Mouse (Mus musculus): Measurements from ENCODE around the gene Akap12.

Gene Akap12

GRCm38 (mm10) chr10:4398058-4398457, 131.9 kb downstream of the Akap12 start:
- DNase-seq (ENCODE audit: extremely low read depth, low read depth): no peak

GRCm38 (mm10) chr10:4404895-4405491, 138.8 kb downstream of the Akap12 start:
- peak; percentile 36 for DNase-seq (ENCODE audit: extremely low read depth, low read depth)

GRCm38 (mm10) chr10:4405511-4405910, 139.3 kb downstream of the Akap12 start:
- no peak for DNase-seq (ENCODE audit: extremely low read depth, low read depth)

DNA sequence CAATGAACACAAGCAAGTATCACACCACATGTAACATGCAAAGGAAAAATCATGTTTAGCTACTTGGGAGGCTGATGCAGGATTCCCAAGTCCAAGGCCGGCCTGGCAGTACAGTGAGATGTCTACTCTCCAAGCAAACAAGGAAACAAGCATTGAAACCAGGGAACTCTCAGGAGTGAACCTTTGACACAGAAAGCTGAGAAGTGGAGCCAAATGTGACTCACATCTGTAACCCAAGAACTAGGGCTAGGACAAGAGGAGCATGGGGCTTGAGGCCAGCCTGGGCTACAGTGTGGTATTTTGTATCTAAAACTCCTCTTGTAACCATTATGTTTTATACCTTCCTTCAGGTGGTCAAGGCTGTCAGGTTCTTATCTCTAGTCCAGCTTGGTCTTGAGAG, 141.0 kb downstream of the Akap12 start:
- DNase-seq (ENCODE audit: extremely low read depth, low read depth): no peak
